Mouse (Mus musculus) hindbrain, embryonic 11.5 days (tissue): ENCODE measurements around the gene Efhd1. TPM values are rescaled to one million over a fixed set of nuclear protein-coding genes. Genes with fewer than 3 reads are reported as not detected.

Source experiments
- ATAC-seq: fragments of 200-750 bp; cut with Nextera tagmentation; 2 replicates; pipeline ENCODE4 v1.8.0; 2017; ENCODE audit warnings: mild to moderate bottlenecking, moderate TSS enrichment, moderate library complexity; ENCODE audit not compliant: low FRiP score
- DNase-seq: peaks from one replicate; pipeline ENCODE4 v3.0.0-alpha.2; 2015; ENCODE audit warnings: low spot score
- H3K27ac ChIP-seq: fragments of 300-500 bp; sonication (generic); 2 replicates; pipeline ENCODE4 v1.5.1; 2014; ENCODE audit warnings: mild to moderate bottlenecking, low read depth, low read length
- H3K27me3 ChIP-seq: fragments of 300-500 bp; sonication (generic); 2 replicates; pipeline ENCODE4 v1.6.1; 2014; ENCODE audit warnings: mild to moderate bottlenecking, low read length, moderate library complexity, mixed read lengths; ENCODE audit not compliant: control insufficient read depth, insufficient read depth
- H3K36me3 ChIP-seq: fragments of 300-500 bp; sonication (generic); 2 replicates; pipeline ENCODE4 v1.6.1; 2014; ENCODE audit warnings: mild to moderate bottlenecking, low read length, moderate library complexity, mixed read lengths; ENCODE audit not compliant: control insufficient read depth, insufficient read depth
- H3K4me1 ChIP-seq: fragments of 300-500 bp; sonication (generic); replicated peaks from 2 replicates; pipeline ENCODE4 v1.6.1; 2014; ENCODE audit warnings: low read length, mixed read lengths; ENCODE audit not compliant: control insufficient read depth, insufficient read depth
- H3K4me2 ChIP-seq: fragments of 300-500 bp; sonication (generic); replicated peaks from 2 replicates; pipeline ENCODE4 v1.6.1; 2014; ENCODE audit warnings: mild to moderate bottlenecking, low read depth, low read length
- H3K4me3 ChIP-seq: fragments of 300-500 bp; sonication (generic); 2 replicates; pipeline ENCODE4 v1.5.1; 2014; ENCODE audit warnings: low read depth, low read length
- H3K9ac ChIP-seq: fragments of 300-500 bp; sonication (generic); 2 replicates; pipeline ENCODE4 v1.6.1; 2014; ENCODE audit warnings: low read depth, low read length
- H3K9me3 ChIP-seq: fragments of 300-500 bp; sonication (generic); 2 replicates; pipeline ENCODE4 v1.6.1; 2016; ENCODE audit warnings: low read length; ENCODE audit not compliant: control insufficient read depth
- WGBS: fragments of 180-500 bp; shearing (Covaris S2); extraction: QIAGEN DNeasy Blood & Tissue Kit; methylation state at CpG from one replicate; pipeline ENCODE4 v1.1.7; 2014; 5-methylcytosine and 5-hydroxymethylcytosine counted together
- polyA plus RNA-seq: library from polyadenylated mRNA; unstranded; fragments of >200 nt; fragmentation: Nextera tagmentation; extraction: Ambion mirVana; gene quantifications from 2 replicates; pipeline ENCODE4 v1.2.1, GENCODE M21; 2014

Gene Efhd1
- polyA plus RNA-seq, 1 experiment from 2014 or later: 0.14 TPM

- 67% methylated on average over 8 of the region's 8 CpGs for WGBS
- no peak overlapping the region for H3K9ac ChIP-seq
Measured at GRCm38 (mm10) chr1:87291416-87291815, 27.3 kb downstream of the Efhd1 start.

GRCm38 (mm10) chr1:87292420-87293190 is 28.4 kb downstream of the Efhd1 start:
- H3K4me2 ChIP-seq: no peak overlapping the region
- H3K9ac ChIP-seq: no peak overlapping the region
- no peak for ATAC-seq
- H3K9me3 ChIP-seq: no peaks in the 10 kb centered on the region
- H3K4me1 ChIP-seq: no peaks in the 10 kb centered on the region
- H3K27ac ChIP-seq: no peak overlapping the region
- no peaks in the 10 kb centered on the region for H3K36me3 ChIP-seq
- H3K4me3 ChIP-seq: no peak overlapping the region
- 61% methylated on average over 15 of the region's 15 CpGs for WGBS
- peak; percentile 31 for DNase-seq
- no peaks in the 10 kb centered on the region for H3K27me3 ChIP-seq

More at GRCm38 (mm10) chr1:87291416-87291815, 27.3 kb downstream of the Efhd1 start:
- ATAC-seq (no peak), DNase-seq (no peak)
- Histone ChIP-seq H3K4me3 (no peak overlapping the region), H3K9me3 (no peaks in the 10 kb centered on the region), H3K27me3 (no peaks in the 10 kb centered on the region), H3K27ac (no peak overlapping the region), H3K36me3 (no peaks in the 10 kb centered on the region), H3K4me1 (no peaks in the 10 kb centered on the region), H3K4me2 (no peak overlapping the region)

GRCm38 (mm10) chr1:87294063-87294710 is 30.0 kb downstream of the Efhd1 start:
- no peak for ATAC-seq
- WGBS: 73% methylated on average over 4 of the region's 4 CpGs
- H3K36me3 ChIP-seq: no peaks in the 10 kb centered on the region
- no peak for DNase-seq
- no peak overlapping the region for H3K9ac ChIP-seq
- H3K4me2 ChIP-seq: no peak overlapping the region
- H3K4me1 ChIP-seq: no peaks in the 10 kb centered on the region
- H3K27ac ChIP-seq: no peak overlapping the region
- no peaks in the 10 kb centered on the region for H3K27me3 ChIP-seq
- no peak overlapping the region for H3K4me3 ChIP-seq
- no peaks in the 10 kb centered on the region for H3K9me3 ChIP-seq

GRCm38 (mm10) chr1:87294951-87295350 is 30.8 kb downstream of the Efhd1 start:
- H3K4me2 ChIP-seq: no peak overlapping the region
- WGBS: 60% methylated on average over 4 of the region's 4 CpGs
- H3K4me1 ChIP-seq: no peaks in the 10 kb centered on the region
- H3K27me3 ChIP-seq: no peaks in the 10 kb centered on the region
- no peak for DNase-seq
- ATAC-seq: no peak
- no peaks in the 10 kb centered on the region for H3K36me3 ChIP-seq
- H3K9me3 ChIP-seq: no peaks in the 10 kb centered on the region
- H3K27ac ChIP-seq: no peak overlapping the region
- H3K9ac ChIP-seq: no peak overlapping the region
- H3K4me3 ChIP-seq: no peak overlapping the region

GRCm38 (mm10) chr1:87297346-87297925 is 33.3 kb downstream of the Efhd1 start:
- no peak for DNase-seq
- H3K4me1 ChIP-seq: no peaks in the 10 kb centered on the region
- no peak for ATAC-seq
- no peak overlapping the region for H3K9ac ChIP-seq
- no peaks in the 10 kb centered on the region for H3K9me3 ChIP-seq
- H3K27me3 ChIP-seq: no peaks in the 10 kb centered on the region
- H3K27ac ChIP-seq: no peak overlapping the region
- H3K4me2 ChIP-seq: no peak overlapping the region
- 87% methylated on average over 10 of the region's 10 CpGs for WGBS
- H3K4me3 ChIP-seq: no peak overlapping the region
- no peaks in the 10 kb centered on the region for H3K36me3 ChIP-seq

GRCm38 (mm10) chr1:87300360-87301286 is 36.5 kb downstream of the Efhd1 start:
- WGBS: 73% methylated on average over 14 of the region's 14 CpGs

GRCm38 (mm10) chr1:87301971-87302370 is 37.8 kb downstream of the Efhd1 start:
- 95% methylated on average over 2 of the region's 2 CpGs for WGBS
- Histone ChIP-seq H3K4me3 (no peak overlapping the region), H3K9ac (no peak overlapping the region), H3K9me3 (no peaks in the 10 kb centered on the region), H3K36me3 (no peaks in the 10 kb centered on the region), H3K27ac (no peak overlapping the region), H3K27me3 (no peaks in the 10 kb centered on the region), H3K4me2 (no peak overlapping the region), H3K4me1 (no peaks in the 10 kb centered on the region)
- DNase-seq (no peak), ATAC-seq (no peak)

More at GRCm38 (mm10) chr1:87300360-87301286, 36.5 kb downstream of the Efhd1 start:
- Histone ChIP-seq H3K9me3 (no peaks in the 10 kb centered on the region), H3K4me2 (no peak overlapping the region), H3K27ac (no peak overlapping the region), H3K9ac (no peak overlapping the region), H3K4me1 (no peaks in the 10 kb centered on the region), H3K27me3 (no peaks in the 10 kb centered on the region), H3K36me3 (no peaks in the 10 kb centered on the region), H3K4me3 (no peak overlapping the region)
- no peak for ATAC-seq
- DNase-seq: no peak

- ATAC-seq (no peak), DNase-seq (no peak)
- no peaks in the 10 kb centered on the region for H3K4me1 ChIP-seq
- H3K27ac ChIP-seq: no peak overlapping the region
- H3K27me3 ChIP-seq: no peaks in the 10 kb centered on the region
- no peaks in the 10 kb centered on the region for H3K9me3 ChIP-seq
- no peak overlapping the region for H3K9ac ChIP-seq
- no peak overlapping the region for H3K4me3 ChIP-seq
- no peaks in the 10 kb centered on the region for H3K36me3 ChIP-seq
- WGBS: 95% methylated on average over 3 of the region's 3 CpGs
- H3K4me2 ChIP-seq: no peak overlapping the region
Measured at GRCm38 (mm10) chr1:87308952-87309351, 44.8 kb downstream of the Efhd1 start.
